Mouse (Mus musculus) T-helper 1 cell (primary cell): Measurements from ENCODE around the gene Nenf.

ENCODE experiments used
- in situ Hi-C: fragments of 300-600 bp; cut with MboI, MseI; formaldehyde crosslinking; loops from one replicate; pipeline ENCODE4 v1.15.1; 2025; ENCODE audit warnings: high pct_unique_total_duplicates

Nenf gene

DNA sequence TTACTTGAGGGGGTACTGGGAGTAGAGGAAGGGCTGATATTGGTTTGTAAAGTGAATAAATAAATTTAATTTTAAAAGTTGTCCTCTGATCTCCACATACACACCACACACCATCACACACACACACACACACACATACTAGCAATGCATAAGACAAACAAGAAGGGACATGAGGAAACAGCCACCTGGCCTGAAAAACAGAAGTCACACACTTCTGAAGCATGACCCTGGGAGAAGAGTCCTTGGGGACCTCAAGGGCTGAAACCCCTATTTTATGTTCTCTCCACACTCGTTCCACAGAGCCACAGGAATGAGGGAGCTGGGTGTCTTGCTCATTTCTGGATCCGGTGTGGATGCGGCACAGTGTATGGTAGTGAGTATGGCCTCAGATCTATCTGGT lies 5.4 kb upstream of the Nenf start:
- in situ Hi-C loops = no loop called here

DNA sequence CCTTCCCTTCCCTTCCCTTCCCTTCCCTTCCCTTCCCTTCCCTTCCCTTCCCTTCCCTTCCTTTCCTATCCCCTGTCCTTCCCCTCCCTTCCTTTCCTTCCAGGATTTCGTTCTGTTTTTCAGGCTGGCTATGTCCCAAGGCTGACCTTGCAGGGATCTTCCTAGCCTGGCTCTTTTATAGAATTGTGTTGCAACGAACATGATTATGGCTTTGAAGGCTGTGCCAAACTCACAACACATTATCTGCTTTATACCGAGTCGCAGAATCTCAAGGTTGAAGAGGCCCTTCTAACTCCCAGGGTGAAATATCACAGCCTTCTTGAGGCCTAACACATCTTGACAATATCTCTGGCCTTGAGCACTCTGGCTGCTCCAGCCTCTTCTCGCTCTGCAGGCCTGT lies 692 bp upstream of the Nenf start:
- in situ Hi-C loops = loop anchor here (10.0 kb wide), 1 partner anchor 506 kb away; the partner anchor contains the start of gene Nek2

DNA sequence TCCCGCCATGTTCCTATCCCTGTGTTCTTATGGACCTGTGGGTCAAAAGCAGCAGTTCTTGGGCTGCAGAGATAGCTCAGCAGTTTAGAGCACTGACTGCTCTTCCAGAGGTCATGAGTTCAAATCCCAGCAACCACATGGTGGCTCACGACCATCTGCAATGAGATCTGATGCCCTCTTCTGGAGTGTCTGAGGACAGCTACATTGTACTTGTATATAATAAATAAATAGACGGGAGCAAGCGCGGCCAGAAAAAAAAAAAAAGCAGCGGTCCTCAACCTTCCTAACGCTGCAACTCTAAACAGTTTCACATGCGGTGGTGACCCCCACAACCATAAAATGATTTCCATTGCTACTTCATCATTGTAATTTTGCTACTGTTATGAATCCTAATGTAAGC lies 1.2 kb downstream of the Nenf start:
- in situ Hi-C loops = loop anchor here (10.0 kb wide), 1 partner anchor 508 kb away; the partner anchor contains the start of gene Nek2

DNA sequence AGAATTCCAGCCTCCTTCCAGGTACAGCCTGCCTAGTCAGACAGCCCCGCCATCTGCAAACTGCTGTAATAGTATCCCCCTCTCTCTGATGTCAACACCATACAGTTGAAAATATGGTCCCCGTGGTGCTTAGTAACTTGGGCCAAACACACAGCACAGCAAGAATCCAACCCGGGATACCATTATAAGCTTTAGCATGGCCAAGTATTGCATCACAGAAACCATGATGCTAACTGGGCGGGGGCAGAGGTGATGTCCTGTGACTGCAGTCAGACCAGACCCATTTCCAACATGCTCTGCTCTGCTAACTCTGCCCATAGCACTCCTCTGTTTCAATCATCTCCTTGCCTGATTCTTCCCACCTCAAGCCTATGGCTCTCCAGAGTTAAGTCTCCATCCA lies 4.1 kb downstream of the Nenf start:
- in situ Hi-C loops = loop anchor here (10.0 kb wide), 1 partner anchor 511 kb away; the partner anchor contains the start of gene Nek2

DNA sequence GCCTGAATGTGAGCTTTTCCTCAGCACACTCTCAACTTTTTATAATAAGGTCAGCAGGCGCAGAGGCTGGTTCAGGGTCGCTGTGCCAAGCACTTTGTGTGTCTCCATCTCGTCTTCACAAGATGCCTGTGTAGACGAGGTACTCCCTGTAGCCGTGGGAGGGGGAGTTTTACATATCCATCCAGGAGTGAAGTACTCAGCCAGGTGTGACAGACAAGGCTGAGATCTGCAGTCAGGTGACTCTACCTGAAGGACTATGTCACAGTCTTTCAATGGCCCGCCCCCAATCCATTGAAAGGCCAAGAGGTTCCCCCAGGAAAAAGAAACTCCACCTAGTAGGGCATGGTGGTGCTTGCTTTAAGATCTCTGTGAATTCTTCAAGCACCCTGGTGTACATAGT lies 4.8 kb downstream of the Nenf start:
- in situ Hi-C loops = loop anchor here (10.0 kb wide), 1 partner anchor 512 kb away; the partner anchor contains the start of gene Nek2

- in situ Hi-C loops = loop anchor here (10.0 kb wide), 1 partner anchor 512 kb away; the partner anchor contains the start of gene Nek2
Observed at GRCm38 (mm10) chr1:191312513-191312941, 5.5 kb downstream of the Nenf start.

DNA sequence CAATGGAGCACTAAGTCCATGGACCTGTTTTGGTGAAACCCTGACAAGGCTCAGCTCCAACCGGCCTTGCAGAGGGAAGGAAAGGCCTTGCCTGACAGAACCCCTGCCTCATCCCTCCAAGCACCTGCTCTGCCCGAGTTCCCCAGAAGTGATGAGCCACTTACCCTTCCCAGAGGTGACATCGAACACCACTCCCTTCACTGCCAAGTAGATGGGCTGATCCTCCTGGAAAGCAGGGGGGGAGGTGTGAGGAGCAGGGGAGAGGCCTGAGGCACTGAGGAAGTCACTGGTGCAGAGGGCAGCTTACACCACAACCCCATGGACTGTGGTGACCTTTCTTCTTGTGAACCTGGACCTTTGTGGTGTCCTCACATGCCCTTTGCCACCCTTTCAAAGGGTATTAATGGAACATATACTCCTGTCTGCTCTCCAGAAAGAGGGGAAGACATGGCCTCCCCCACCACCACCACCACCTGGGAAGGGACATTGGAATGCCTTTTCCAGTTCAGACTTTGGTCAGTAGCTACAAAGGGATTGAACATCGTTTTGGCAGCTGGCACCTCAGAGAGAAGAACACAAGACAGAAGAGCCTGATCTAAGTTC lies 6.6 kb downstream of the Nenf start:
- in situ Hi-C loops = loop anchor here (10.0 kb wide), 1 partner anchor 513 kb away; the partner anchor contains the start of gene Nek2

- in situ Hi-C loops = no loop called here
Observed at GRCm38 (mm10) chr1:191307766-191308455, 10.1 kb downstream of the Nenf start.

- in situ Hi-C loops = no loop called here
Observed at GRCm38 (mm10) chr1:191306316-191306715, 11.7 kb downstream of the Nenf start.

- in situ Hi-C loops = no loop called here
Observed at GRCm38 (mm10) chr1:191305610-191306009, 12.4 kb downstream of the Nenf start.

- in situ Hi-C loops = no loop called here
Observed at GRCm38 (mm10) chr1:191304216-191304615, 13.8 kb downstream of the Nenf start.

DNA sequence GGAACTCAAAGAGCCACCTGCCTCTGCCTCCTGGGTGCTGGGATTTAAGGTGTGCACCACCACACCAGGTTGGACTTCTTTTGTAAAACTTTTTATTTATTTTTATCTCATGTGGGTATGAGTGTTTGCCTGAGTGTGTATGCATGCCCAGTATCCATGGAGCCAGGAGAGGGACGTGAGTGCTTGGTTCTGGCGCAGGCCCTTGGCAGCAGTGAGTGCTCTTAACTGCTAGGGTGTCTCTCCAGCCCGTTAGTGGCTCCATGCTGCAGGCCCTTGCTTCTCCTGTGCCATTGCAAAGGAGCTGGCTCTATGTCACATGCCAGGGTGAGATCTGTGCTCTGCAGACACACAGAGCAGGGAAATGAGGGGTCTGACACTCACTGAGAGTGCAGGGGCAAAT lies 14.3 kb downstream of the Nenf start:
- in situ Hi-C loops = no loop called here

DNA sequence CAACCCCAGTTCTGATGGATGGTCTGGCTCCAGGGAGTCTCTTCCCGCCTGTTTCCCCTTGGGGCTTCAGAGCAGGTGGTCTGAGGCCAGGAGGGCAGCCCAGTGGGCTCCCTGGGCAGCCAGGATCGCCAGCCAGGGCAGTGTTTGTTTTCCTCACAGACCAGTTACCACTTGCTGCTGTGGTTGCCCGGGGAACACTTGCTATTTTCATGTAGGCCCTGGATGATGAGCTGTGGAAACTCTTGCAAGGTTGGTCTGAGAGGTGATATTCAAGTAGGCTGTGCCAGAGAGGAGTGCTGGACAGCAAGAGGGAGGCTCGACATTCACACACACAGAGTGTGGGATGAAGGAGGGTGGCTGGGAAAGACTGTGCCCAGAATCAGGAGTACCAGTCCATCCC lies 16.1 kb downstream of the Nenf start:
- in situ Hi-C loops = no loop called here

DNA sequence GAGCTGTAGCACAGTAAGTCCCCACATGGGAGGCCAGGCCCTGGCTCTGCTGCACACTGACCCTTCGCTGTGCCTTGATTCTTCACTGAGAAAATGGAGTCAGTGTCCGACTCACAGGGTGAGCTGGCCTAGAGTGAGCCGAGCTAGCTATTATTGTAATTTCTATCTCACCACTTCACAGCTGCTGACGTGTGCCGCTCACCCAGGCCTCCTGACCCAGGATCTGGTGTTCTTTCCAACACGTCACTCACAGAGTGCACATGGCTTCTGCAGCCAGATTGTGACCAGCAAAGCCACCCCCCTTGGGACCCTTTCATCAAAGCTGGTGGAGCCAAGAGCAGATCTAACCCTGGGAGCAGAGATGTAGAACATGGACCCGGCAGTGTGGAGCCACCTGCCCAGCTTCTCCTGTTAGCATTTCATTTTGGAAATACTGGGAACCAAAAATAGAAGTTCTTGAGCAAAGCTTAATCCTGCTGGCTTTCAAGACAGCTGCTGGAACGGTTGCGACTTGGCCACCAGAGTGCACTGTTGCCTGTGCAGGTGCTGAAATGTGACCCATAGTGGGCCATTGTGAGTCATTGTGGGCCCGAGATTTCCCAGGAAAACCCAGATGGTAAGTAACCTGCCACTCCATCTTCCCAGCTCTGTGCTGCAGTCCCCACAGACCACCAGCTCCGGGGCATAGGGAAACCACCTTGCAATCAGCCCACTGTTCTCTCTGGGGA lies 18.6 kb downstream of the Nenf start:
- in situ Hi-C loops = no loop called here

GRCm38 (mm10) chr1:191298304-191298703 lies 19.7 kb downstream of the Nenf start:
- in situ Hi-C loops = no loop called here

- in situ Hi-C loops = no loop called here
Observed at GRCm38 (mm10) chr1:191296445-191296844, 21.5 kb downstream of the Nenf start.

DNA sequence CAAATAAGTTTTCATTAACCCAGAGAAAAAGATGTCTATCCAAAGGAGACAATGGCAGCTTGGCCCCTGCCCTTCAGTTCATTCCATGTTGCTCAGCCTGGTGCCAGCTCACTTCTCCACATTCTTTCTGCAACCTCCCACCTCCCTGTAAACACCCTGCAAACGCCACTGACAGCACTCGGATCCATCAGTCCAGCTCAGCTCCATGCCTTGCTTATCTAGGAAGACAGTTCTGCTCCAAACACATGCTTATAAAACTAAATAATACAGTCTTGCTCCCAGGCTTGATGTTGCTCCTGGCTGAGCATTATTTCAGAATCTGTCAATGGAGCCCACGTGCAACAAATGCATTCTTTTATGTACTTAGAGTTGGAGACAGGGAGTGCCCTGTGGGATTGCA lies 22.2 kb downstream of the Nenf start:
- in situ Hi-C loops = no loop called here

- in situ Hi-C loops = no loop called here
Observed at GRCm38 (mm10) chr1:191293996-191294795, 23.8 kb downstream of the Nenf start.

DNA sequence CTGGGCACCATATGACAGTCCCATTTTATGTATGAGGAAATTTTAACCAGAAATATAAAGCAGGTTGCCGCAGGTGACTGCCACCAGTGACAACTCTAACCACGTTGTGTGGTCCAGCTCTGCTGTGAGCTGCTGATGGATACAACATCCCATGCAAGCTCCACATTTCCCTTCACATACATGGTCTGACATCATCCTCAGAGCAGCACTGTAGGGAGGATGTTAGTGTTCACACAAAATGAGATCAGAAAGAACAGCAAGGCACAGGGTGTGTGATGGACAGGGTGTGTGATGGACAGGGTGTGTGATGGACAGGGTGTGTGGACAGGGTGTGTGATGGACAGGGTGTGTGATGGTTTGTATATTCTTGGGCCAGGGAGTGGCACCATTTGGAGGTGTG lies 24.9 kb downstream of the Nenf start:
- in situ Hi-C loops = no loop called here

DNA sequence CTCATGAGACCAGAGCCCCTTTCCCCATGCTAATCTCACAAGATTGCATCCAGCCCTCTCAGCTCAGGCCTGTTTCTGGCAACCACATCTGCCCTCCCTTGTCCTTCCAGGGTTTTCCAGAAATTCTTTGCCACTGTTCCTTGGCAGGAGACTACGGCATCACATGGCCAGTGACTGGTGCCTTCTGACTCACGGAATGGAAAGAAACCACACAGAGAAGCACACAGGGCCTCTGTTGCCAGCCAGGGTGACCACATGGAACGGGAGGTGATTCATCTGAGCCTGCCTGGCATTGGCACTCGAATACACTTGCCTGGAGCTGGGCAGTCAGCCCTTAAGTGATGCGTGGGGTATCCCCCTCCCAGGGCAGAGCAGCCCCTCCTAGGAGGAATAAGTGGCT lies 25.6 kb downstream of the Nenf start:
- in situ Hi-C loops = no loop called here

- in situ Hi-C loops = no loop called here
Observed at GRCm38 (mm10) chr1:191288762-191289161, 29.2 kb downstream of the Nenf start.

GRCm38 (mm10) chr1:191284502-191284901 lies 33.5 kb downstream of the Nenf start:
- in situ Hi-C loops = loop anchor here (5.0 kb wide), 1 partner anchor 192 kb away; no protein-coding TSS in a partner anchor
